Mouse (Mus musculus) ES-E14 (cell line): Measurements from ENCODE around the gene Tns1.

Experiments
- CHD2 ChIP-seq: IDR thresholded peaks from 2 replicates; pipeline ENCODE4 v1.6.1; 2014; ENCODE audit warnings: mild to moderate bottlenecking, low read depth, low read length, inconsistent platforms
- HCFC1 ChIP-seq: IDR thresholded peaks from 2 replicates; pipeline ENCODE4 v1.6.1; 2012; ENCODE audit warnings: low read length, inconsistent platforms, borderline replicate concordance; ENCODE audit not compliant: insufficient read depth
- MAFK ChIP-seq: IDR thresholded peaks from 2 replicates; pipeline ENCODE4 v1.6.1; 2014; ENCODE audit warnings: mild to moderate bottlenecking, low read depth, low read length, inconsistent platforms; ENCODE audit not compliant: insufficient read depth
- ZC3H11A ChIP-seq: IDR thresholded peaks from 2 replicates; pipeline ENCODE4 v1.6.1; 2012; ENCODE audit warnings: low read depth, mild to moderate bottlenecking, inconsistent platforms, low read length, borderline replicate concordance
- ZNF384 ChIP-seq: IDR thresholded peaks from 2 replicates; pipeline ENCODE4 v1.6.1; 2012; ENCODE audit warnings: low read depth, low read length, inconsistent platforms

DNA sequence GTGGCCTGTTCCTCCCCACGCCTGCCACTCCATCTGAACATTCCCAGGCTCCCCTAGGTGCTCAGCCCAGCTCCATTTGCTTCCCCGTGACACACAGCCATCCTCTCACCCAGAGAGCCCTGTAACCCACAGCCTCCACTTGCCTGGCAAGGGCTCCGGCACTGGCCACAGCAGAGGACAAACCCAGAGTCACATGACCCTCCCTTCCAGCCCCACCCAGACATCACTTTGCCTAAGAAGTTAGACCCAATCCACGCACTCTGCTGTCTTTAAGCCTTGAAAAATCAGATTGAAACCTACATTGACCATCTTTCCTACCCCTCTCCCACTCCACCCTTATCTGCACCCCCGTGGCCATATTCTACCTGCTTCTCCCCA, 194.3 kb downstream of the Tns1 start:
- TF ChIP-seq ZNF384 (no peak), ZC3H11A (no peak), MAFK (no peak), HCFC1 (no peak), CHD2 (no peak)
